Mouse (Mus musculus): ENCODE data around the gene Cnst. TPM values are rescaled to one million over a fixed set of nuclear protein-coding genes. Genes with fewer than 3 reads are reported as not detected.

Gene Cnst
- polyA plus RNA-seq, 1 experiment from 2014 or later, result 22.6 TPM

DNA sequence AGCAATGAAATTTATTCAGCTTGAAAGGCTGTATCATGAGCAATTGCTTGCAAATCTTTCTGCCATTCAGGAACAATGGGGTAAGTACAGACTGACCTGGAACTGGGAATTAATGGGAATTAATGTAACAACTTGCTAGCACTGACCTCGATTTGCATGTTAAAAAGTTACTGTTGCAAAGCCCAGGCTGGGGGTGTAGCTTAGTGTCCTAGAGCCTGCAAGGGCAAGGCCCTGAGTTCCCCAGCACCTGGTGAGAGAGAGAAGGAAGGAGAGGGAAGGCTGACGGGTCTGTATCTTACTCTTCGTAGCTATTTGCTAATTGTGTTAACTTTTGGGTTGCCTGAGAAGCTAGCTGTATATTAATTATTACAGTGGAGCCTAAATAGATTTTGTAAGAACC lies 58.4 kb downstream of the Cnst start:
- 51% methylated on average over 3 of the region's 3 CpGs for WGBS
- no peak for ATAC-seq (ENCODE audit: low FRiP score)

DNA sequence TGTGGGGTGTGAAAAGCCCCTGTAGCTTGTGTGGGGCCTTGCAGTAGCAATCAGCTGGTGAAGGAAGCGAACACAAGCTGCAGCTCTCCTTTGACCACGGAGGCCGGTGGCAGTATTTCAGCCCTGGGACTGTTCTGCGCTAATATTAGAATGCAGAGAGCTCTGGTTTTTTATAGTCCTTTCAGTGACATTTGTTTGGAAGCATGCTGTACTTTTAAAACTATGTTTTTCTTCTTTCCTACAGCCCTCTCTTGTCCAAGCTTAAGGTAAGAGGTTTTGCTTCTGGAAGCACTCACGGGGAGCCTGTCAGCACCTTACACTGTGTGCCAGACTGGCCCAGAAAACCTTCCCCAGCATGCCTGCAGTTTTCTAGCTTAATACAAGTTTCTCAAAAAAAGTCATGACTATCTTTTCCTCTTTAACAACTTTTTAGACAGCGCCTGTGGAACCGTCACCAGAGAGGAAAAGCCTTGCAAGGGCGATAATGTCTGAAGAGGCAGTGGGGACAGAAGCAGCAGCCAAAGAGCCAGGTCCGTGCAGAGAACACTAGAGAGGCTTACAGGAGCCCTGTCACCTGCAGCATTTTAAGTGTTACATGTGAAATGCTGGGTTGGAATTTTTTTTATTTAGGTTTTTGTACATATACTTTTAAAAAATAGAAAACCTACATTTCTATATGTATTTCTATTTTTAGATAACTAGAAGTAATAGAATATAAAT lies 60.0 kb downstream of the Cnst start:
- Histone ChIP-seq H3K27ac (ENCODE audit: low read depth, low read length) (no peak overlapping the region), H3K4me3 (ENCODE audit: low read depth, low read length) (no peak overlapping the region), H3K4me1 (ENCODE audit: control insufficient read depth, insufficient read depth, low read length) (no peaks in the 10 kb centered on the region), H3K36me3 (ENCODE audit: control insufficient read depth, insufficient read depth, low read length) (no peaks in the 10 kb centered on the region), H3K4me2 (no peak overlapping the region), H3K27me3 (ENCODE audit: control insufficient read depth, insufficient read depth, low read length) (no peaks in the 10 kb centered on the region), H3K9me3 (ENCODE audit: control insufficient read depth, low read length) (no peaks in the 10 kb centered on the region), H3K9ac (ENCODE audit: low read length) (no peak overlapping the region)
- DNase-seq (ENCODE audit: low spot score, missing footprints) (no peak), ATAC-seq (ENCODE audit: low FRiP score) (no peak)
- WGBS, result 89% methylated on average over 9 of the region's 9 CpGs

More for the DNA sequence above, 58.4 kb downstream of the Cnst start:
- Histone ChIP-seq H3K4me3 (ENCODE audit: low read depth, low read length) (no peak overlapping the region), H3K4me1 (ENCODE audit: control insufficient read depth, insufficient read depth, low read length) (no peaks in the 10 kb centered on the region), H3K4me2 (no peak overlapping the region), H3K27ac (ENCODE audit: low read depth, low read length) (no peak overlapping the region), H3K27me3 (ENCODE audit: control insufficient read depth, insufficient read depth, low read length) (no peaks in the 10 kb centered on the region), H3K9ac (ENCODE audit: low read length) (no peak overlapping the region), H3K36me3 (ENCODE audit: control insufficient read depth, insufficient read depth, low read length) (no peaks in the 10 kb centered on the region), H3K9me3 (ENCODE audit: control insufficient read depth, low read length) (no peaks in the 10 kb centered on the region)
- no peak for DNase-seq (ENCODE audit: low spot score, missing footprints)

DNA sequence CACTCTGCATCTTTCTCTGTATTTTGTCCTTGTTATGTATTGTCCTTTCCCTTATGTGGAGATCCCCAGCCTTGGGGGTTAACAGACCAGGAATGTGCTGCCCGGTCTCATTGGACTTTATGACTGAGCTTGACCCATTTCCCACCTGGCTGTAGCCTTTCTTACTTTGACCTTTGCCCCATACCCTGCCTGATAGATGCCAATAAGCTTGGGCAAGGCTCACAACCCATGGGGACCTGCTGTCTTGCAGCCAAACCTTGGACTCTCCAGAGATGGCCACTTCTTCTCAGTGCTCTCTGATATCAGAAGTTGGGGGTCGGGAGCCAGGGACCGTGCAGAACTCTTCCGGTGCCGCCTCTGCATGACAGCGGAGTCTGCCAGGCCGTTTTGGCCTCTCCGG lies 62.4 kb downstream of the Cnst start:
- no peak for DNase-seq (ENCODE audit: low spot score, missing footprints)
- Histone ChIP-seq H3K9me3 (ENCODE audit: control insufficient read depth, low read length) (no peaks in the 10 kb centered on the region), H3K27ac (ENCODE audit: low read depth, low read length) (no peak overlapping the region), H3K4me1 (ENCODE audit: control insufficient read depth, insufficient read depth, low read length) (no peaks in the 10 kb centered on the region), H3K36me3 (ENCODE audit: control insufficient read depth, insufficient read depth, low read length) (no peaks in the 10 kb centered on the region), H3K9ac (ENCODE audit: low read length) (no peak overlapping the region), H3K4me2 (no peak overlapping the region), H3K4me3 (ENCODE audit: low read depth, low read length) (no peak overlapping the region), H3K27me3 (ENCODE audit: control insufficient read depth, insufficient read depth, low read length) (no peaks in the 10 kb centered on the region)
- ATAC-seq (ENCODE audit: low FRiP score), result no peak
- 94% methylated on average over 8 of the region's 8 CpGs for WGBS

DNA sequence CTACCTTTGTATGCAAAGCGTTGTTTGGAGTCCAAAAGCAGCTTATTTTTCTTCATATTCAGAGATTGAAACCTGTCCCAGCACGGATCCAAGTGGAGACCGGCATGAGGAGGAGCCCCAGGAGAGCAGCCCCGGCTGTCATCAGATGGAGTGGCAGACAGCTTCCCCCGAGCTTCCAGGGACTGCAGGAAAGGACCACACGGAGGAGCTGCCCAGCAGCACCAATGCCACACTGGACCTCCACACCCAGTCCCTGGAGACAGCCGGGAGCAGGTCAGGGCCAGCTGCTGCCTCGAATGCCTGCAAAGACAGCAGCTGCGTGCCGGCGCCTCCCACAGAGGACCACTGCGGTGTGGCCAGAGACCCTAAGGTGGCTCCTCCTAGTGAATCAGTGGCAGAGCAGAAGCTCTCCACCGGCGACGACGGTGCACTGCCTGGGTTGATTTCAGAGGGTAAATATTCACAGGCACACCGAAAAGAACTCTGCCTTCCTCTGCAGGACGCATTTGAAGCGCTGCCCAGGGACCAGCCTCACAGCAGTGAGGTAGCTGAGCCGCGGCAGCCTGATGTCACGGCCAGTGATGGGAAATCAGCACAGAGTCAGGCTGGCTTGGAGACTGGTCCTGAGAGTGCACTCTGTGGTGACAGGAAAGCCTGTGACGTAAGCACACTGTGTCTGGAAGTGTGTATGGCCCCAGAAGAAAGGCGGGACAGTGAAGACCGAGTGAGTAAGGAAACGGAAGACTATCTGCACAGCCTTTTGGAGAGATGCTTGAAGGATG lies 63.7 kb downstream of the Cnst start:
- no peak for DNase-seq (ENCODE audit: low spot score, missing footprints)
- Histone ChIP-seq H3K36me3 (ENCODE audit: control insufficient read depth, insufficient read depth, low read length) (0 out of 2 replicates have a peak, but pooled peaks cover 2% of the 10 kb centered on the region), H3K9ac (ENCODE audit: low read length) (no peak overlapping the region), H3K27me3 (ENCODE audit: control insufficient read depth, insufficient read depth, low read length) (no peaks in the 10 kb centered on the region), H3K9me3 (ENCODE audit: control insufficient read depth, low read length) (no peaks in the 10 kb centered on the region), H3K4me1 (ENCODE audit: control insufficient read depth, insufficient read depth, low read length) (no peaks in the 10 kb centered on the region), H3K27ac (ENCODE audit: low read depth, low read length) (no peak overlapping the region), H3K4me2 (no peak overlapping the region), H3K4me3 (ENCODE audit: low read depth, low read length) (no peak overlapping the region)
- peak; percentile 38 for ATAC-seq (ENCODE audit: low FRiP score)
- WGBS, result 48% methylated on average over 26 of the region's 26 CpGs

DNA sequence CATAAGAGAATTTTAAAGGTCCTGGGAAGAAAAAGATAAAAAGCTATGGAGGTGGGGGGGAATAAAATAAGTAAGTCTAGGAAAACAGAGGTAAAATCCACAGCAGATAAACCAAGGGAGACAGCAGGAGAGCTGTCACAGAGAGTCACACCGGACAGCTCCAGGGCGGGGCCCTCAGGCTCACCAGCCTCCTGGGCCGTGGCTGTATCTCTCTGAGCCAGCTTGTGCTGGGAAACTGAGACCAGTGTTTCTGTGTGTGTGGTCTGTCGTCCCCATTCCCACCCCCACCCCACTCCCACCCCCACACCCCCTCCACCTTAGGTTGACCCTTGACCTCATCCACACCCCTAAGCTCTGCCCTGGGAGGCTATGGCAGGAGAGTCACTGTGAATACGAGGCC lies 65.0 kb downstream of the Cnst start:
- WGBS, result 56% methylated on average over 5 of the region's 5 CpGs
- H3K27ac ChIP-seq (ENCODE audit: low read depth, low read length), result no peak overlapping the region

DNA sequence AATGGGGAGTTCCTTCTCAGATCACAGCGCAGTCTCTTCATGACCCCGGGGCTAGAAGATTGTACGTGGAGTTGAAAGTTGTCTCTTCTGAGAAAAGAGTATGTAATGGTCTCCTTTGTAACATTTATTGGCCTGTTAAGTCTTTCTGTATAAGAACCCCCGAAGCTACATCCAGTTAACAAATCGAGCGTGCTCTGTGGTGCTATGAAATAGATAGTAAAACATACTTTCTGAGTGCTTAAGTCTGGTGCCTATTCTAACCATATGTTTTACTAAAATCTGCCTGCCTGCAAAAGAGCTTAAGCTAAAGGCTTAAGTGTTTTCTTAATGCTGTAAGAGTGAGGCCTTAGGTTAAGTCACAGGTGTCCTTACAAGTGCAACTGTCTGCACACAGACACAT lies 66.2 kb downstream of the Cnst start:
- no peak overlapping the region for H3K9ac ChIP-seq (ENCODE audit: low read length)
- no peaks in the 10 kb centered on the region for H3K9me3 ChIP-seq (ENCODE audit: control insufficient read depth, low read length)
- H3K27me3 ChIP-seq (ENCODE audit: control insufficient read depth, insufficient read depth, low read length), result no peaks in the 10 kb centered on the region
- H3K4me3 ChIP-seq (ENCODE audit: low read depth, low read length), result no peak overlapping the region
- H3K27ac ChIP-seq (ENCODE audit: low read depth, low read length), result no peak overlapping the region
- H3K4me2 ChIP-seq, result no peak overlapping the region
- WGBS, result 94% methylated on average over 6 of the region's 6 CpGs
- no peak for ATAC-seq (ENCODE audit: low FRiP score)
- DNase-seq (ENCODE audit: low spot score, missing footprints), result no peak
- no peaks in the 10 kb centered on the region for H3K4me1 ChIP-seq (ENCODE audit: control insufficient read depth, insufficient read depth, low read length)
- 0 out of 2 replicates have a peak, but pooled peaks cover 2% of the 10 kb centered on the region for H3K36me3 ChIP-seq (ENCODE audit: control insufficient read depth, insufficient read depth, low read length)

More for the DNA sequence above, 65.0 kb downstream of the Cnst start:
- H3K9me3 ChIP-seq (ENCODE audit: control insufficient read depth, low read length), result no peaks in the 10 kb centered on the region
- H3K27me3 ChIP-seq (ENCODE audit: control insufficient read depth, insufficient read depth, low read length), result no peaks in the 10 kb centered on the region
- no peak overlapping the region for H3K4me2 ChIP-seq
- ATAC-seq (ENCODE audit: low FRiP score) (no peak), DNase-seq (ENCODE audit: low spot score, missing footprints) (no peak)
- H3K4me3 ChIP-seq (ENCODE audit: low read depth, low read length), result no peak overlapping the region
- 0 out of 2 replicates have a peak, but pooled peaks cover 2% of the 10 kb centered on the region for H3K36me3 ChIP-seq (ENCODE audit: control insufficient read depth, insufficient read depth, low read length)
- no peaks in the 10 kb centered on the region for H3K4me1 ChIP-seq (ENCODE audit: control insufficient read depth, insufficient read depth, low read length)
- no peak overlapping the region for H3K9ac ChIP-seq (ENCODE audit: low read length)

DNA sequence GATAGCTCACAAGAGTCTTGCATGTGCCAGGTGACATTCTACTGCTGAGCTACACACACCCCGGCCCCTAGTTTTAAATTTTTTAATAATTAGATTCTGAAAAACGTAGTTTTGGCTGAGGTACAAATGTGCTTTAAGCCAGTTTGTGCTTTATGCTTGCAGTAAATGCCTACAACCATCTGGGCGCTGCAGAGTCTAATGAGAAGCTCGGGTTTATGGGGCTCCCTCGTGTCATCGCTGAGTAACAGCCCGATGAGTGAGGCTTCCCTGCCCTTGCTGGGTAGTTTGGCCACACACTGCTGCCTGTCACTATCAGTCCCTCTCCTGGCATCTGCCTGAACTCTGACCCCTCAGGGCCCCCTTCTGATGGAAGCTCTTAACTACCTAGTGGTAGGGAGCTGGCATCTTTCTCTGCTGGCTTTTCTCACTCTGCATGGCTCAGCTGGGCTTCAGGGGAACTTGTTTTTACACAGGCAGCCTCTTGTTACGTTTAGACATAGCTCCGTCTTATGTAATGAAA lies 66.9 kb downstream of the Cnst start:
- Histone ChIP-seq H3K27me3 (ENCODE audit: control insufficient read depth, insufficient read depth, low read length) (no peaks in the 10 kb centered on the region), H3K9me3 (ENCODE audit: control insufficient read depth, low read length) (no peaks in the 10 kb centered on the region), H3K27ac (ENCODE audit: low read depth, low read length) (no peak overlapping the region), H3K4me2 (no peak overlapping the region), H3K9ac (ENCODE audit: low read length) (no peak overlapping the region), H3K4me3 (ENCODE audit: low read depth, low read length) (no peak overlapping the region), H3K36me3 (ENCODE audit: control insufficient read depth, insufficient read depth, low read length) (0 out of 2 replicates have a peak, but pooled peaks cover 2% of the 10 kb centered on the region), H3K4me1 (ENCODE audit: control insufficient read depth, insufficient read depth, low read length) (no peaks in the 10 kb centered on the region)
- WGBS, result 80% methylated on average over 9 of the region's 9 CpGs
- ATAC-seq (ENCODE audit: low FRiP score) (no peak), DNase-seq (ENCODE audit: low spot score, missing footprints) (no peak)

DNA sequence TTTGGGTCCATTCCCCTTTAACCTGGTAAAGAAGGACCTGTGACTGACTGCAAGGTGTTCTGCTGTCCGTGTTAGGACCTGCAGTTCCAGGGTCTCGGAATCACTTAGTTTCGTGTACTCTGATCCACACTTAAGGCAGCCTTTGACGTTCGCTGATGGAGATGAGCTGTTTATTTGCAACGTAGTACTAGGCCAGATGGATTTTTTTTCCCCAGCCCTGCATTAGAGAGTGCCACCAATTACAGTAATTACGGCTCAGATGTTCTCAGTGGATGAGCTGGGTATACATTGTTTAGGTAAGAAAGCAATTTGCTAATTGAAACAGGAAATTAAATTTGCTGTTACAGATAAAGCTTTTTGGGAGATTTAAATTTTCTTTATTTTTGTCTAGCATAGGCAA lies 71.3 kb downstream of the Cnst start:
- ATAC-seq (ENCODE audit: low FRiP score) (no peak), DNase-seq (ENCODE audit: low spot score, missing footprints) (no peak)
- no peak overlapping the region for H3K27ac ChIP-seq (ENCODE audit: low read depth, low read length)
- no peak overlapping the region for H3K9ac ChIP-seq (ENCODE audit: low read length)
- H3K4me2 ChIP-seq, result no peak overlapping the region
- 0 out of 2 replicates have a peak, but pooled peaks cover 2% of the 10 kb centered on the region for H3K36me3 ChIP-seq (ENCODE audit: control insufficient read depth, insufficient read depth, low read length)
- no peaks in the 10 kb centered on the region for H3K4me1 ChIP-seq (ENCODE audit: control insufficient read depth, insufficient read depth, low read length)
- whole genome bisulfite sequencing, result 90% methylated on average over 7 of the region's 7 CpGs
- no peaks in the 10 kb centered on the region for H3K27me3 ChIP-seq (ENCODE audit: control insufficient read depth, insufficient read depth, low read length)
- no peak overlapping the region for H3K4me3 ChIP-seq (ENCODE audit: low read depth, low read length)
- no peaks in the 10 kb centered on the region for H3K9me3 ChIP-seq (ENCODE audit: control insufficient read depth, low read length)

DNA sequence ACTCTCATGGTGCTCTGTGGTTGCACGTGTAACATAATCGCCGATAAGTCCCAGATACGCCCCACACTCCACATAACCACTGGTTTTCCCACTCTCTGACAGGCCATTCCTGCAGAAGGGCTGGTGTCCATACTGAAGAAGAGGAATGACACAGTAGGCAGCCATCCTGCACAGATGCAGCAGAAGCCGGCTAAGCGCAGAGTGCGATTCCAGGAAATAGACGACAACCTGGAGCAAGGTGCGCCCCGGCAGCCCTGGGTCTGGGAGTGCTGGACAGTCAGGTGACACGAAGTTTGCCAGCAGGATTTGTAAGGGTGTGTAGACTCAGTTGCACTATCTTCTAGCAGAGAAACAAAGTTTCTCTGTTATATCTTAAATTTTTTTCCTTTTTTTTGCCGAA lies 76.5 kb downstream of the Cnst start:
- ATAC-seq (ENCODE audit: low FRiP score) (no peak), DNase-seq (ENCODE audit: low spot score, missing footprints) (no peak)
- no peak overlapping the region for H3K4me3 ChIP-seq (ENCODE audit: low read depth, low read length)
- no peaks in the 10 kb centered on the region for H3K27me3 ChIP-seq (ENCODE audit: control insufficient read depth, insufficient read depth, low read length)
- no peaks in the 10 kb centered on the region for H3K9me3 ChIP-seq (ENCODE audit: control insufficient read depth, low read length)
- 94% methylated on average over 12 of the region's 12 CpGs for WGBS
- no peak overlapping the region for H3K27ac ChIP-seq (ENCODE audit: low read depth, low read length)
- H3K4me1 ChIP-seq (ENCODE audit: control insufficient read depth, insufficient read depth, low read length), result no peaks in the 10 kb centered on the region
- no peak overlapping the region for H3K4me2 ChIP-seq
- H3K9ac ChIP-seq (ENCODE audit: low read length), result no peak overlapping the region
- no peaks in the 10 kb centered on the region for H3K36me3 ChIP-seq (ENCODE audit: control insufficient read depth, insufficient read depth, low read length)

Data from midbrain, embryonic 11.5 days (tissue).